In genomic region chr5:85795531-85796197, GRCm38 (mm10) we compare ENCODE assay signal across 19 mouse cellular contexts.
A peak's percentile ranks its signal among the peaks of the same experiment; 100 is the strongest.
DNase-seq lines count a peak whose midpoint lies in the region; ATAC-seq and TF ChIP-seq lines count a peak whose summit lies in the region.
"Had no signal": no experiment of that assay in that cellular context is flagged by ENCODE, and none has a peak within 500 bp of the region (broad histone marks: within the 10 kb centered on the region; RNA-seq: fewer than 3 reads in every experiment).

No protein-coding gene starts in this region.

- 46% methylated on average over 14 of the region's 14 CpGs for WGBS in intestine, embryonic 14.5 days
- WGBS in intestine, embryonic 15.5 days, result 41% methylated on average over 14 of the region's 14 CpGs
- WGBS in lung, embryonic 15.5 days, result 45% methylated on average over 14 of the region's 14 CpGs
- 51% methylated on average over 14 of the region's 14 CpGs for WGBS in lung, adult 2 months
- 68% methylated on average over 14 of the region's 14 CpGs for WGBS in liver, postnatal 0 days (ENCODE audit: insufficient replicate concordance)

- TF ChIP-seq POLR2A in lung, adult 2 months (IDR thresholded peaks at IDR 0.05; ENCODE audit: borderline replicate concordance, extremely low read depth, low read depth, low read length), result no peak
- TF ChIP-seq POLR2A in brain, embryonic 14.5 days (IDR thresholded peaks at IDR 0.05; ENCODE audit: borderline replicate concordance, extremely low read depth, insufficient read depth, insufficient read length, poor library complexity, severe bottlenecking), result no peak

- no peaks in the 10 kb centered on the region for H3K27me3 ChIP-seq in intestine, embryonic 14.5 days (replicated peaks; ENCODE audit: control insufficient read depth, insufficient read depth, low read length)
- no peaks in the 10 kb centered on the region for H3K27me3 ChIP-seq in intestine, embryonic 15.5 days (replicated peaks)
- H3K27me3 ChIP-seq in lung, embryonic 15.5 days, result no peaks in the 10 kb centered on the region
- H3K27me3 ChIP-seq in liver, postnatal 0 days (ENCODE audit: insufficient read depth, low read length), result no peaks in the 10 kb centered on the region
- H3K27me3 ChIP-seq: forebrain, embryonic 12.5 days; hindbrain, embryonic 15.5 days; limb, embryonic 12.5 days; liver, embryonic 13.5 days; midbrain, embryonic 12.5 days; neural tube, embryonic 15.5 days had no signal

- no peak for DNase-seq in intestine, embryonic 14.5 days (ENCODE audit: low spot score)
- DNase-seq in lung, adult 2 months, result no peak
- DNase-seq in Muller cell, postnatal 12 days (ENCODE audit: inconsistent ontology term), result peak; percentile 18
- DNase-seq in brain, embryonic 14.5 days (ENCODE audit: low read depth), result peak; percentile 45
- no peak for DNase-seq in liver, postnatal 0 days
- DNase-seq: cerebellum, adult 9-11 months; gastrocnemius, postnatal 10 days; kidney, adult 11 months; liver, embryonic 13.5 days; thymus, postnatal 25 days had no signal

- no peak for TF ChIP-seq CTCF in lung, adult 2 months (IDR thresholded peaks at IDR 0.05; ENCODE audit: insufficient read depth, low read length)
- no peak for TF ChIP-seq CTCF in brain, embryonic 14.5 days (IDR thresholded peaks at IDR 0.05; ENCODE audit: borderline replicate concordance, extremely low read depth, insufficient read depth, insufficient read length)
- TF ChIP-seq CTCF in liver, postnatal 0 days (IDR thresholded peaks at IDR 0.05; ENCODE audit: low read depth), result no peak

- H3K27ac ChIP-seq in intestine, embryonic 14.5 days (ENCODE audit: low read depth), result no peak overlapping the region
- H3K27ac ChIP-seq in intestine, embryonic 15.5 days, result no peak overlapping the region
- H3K27ac ChIP-seq in lung, embryonic 15.5 days, result peak overlapping the region; percentile 57
- no peak overlapping the region for H3K27ac ChIP-seq in liver, postnatal 0 days (ENCODE audit: low read depth)
- H3K27ac ChIP-seq: forebrain, embryonic 12.5 days; hindbrain, embryonic 15.5 days; kidney, postnatal 0 days; limb, embryonic 12.5 days; liver, embryonic 13.5 days; midbrain, embryonic 12.5 days; neural tube, embryonic 15.5 days had no signal

- peak overlapping the region; percentile 25; the same call in 1 of the 2 replicates for H3K4me2 ChIP-seq in intestine, embryonic 14.5 days (ENCODE audit: low read length)
- H3K4me2 ChIP-seq in intestine, embryonic 15.5 days (replicated peaks), result no peak overlapping the region
- H3K4me2 ChIP-seq in lung, embryonic 15.5 days, result peak overlapping the region; percentile 29; the same call in 1 of the 2 replicates
- H3K4me2 ChIP-seq in liver, postnatal 0 days (ENCODE audit: low read depth, low read length), result no peak overlapping the region
- H3K4me2 ChIP-seq: forebrain, embryonic 12.5 days; hindbrain, embryonic 15.5 days; limb, embryonic 12.5 days; liver, embryonic 13.5 days; midbrain, embryonic 12.5 days; neural tube, embryonic 15.5 days had no signal

- no peak overlapping the region for H3K4me3 ChIP-seq in intestine, embryonic 14.5 days (ENCODE audit: low read depth, low read length)
- no peak overlapping the region for H3K4me3 ChIP-seq in intestine, embryonic 15.5 days (replicated peaks)
- H3K4me3 ChIP-seq in lung, embryonic 15.5 days, result 0 out of 2 replicates have a peak overlapping the region, but pooled peaks have one; percentile 5
- no peak overlapping the region for H3K4me3 ChIP-seq in lung, adult 2 months (replicated peaks; ENCODE audit: extremely low read depth, low read depth, low read length)
- H3K4me3 ChIP-seq in liver, postnatal 0 days (ENCODE audit: low read depth, low read length), result no peak overlapping the region
- H3K4me3 ChIP-seq: forebrain, embryonic 12.5 days; hindbrain, embryonic 15.5 days; limb, embryonic 12.5 days; liver, embryonic 13.5 days; midbrain, embryonic 12.5 days; myocyte; neural tube, embryonic 15.5 days had no signal

- H3K36me3 ChIP-seq in intestine, embryonic 14.5 days (ENCODE audit: control insufficient read depth, insufficient read depth, low read length), result no peaks in the 10 kb centered on the region
- H3K36me3 ChIP-seq in intestine, embryonic 15.5 days, result no peaks in the 10 kb centered on the region
- no peaks in the 10 kb centered on the region for H3K36me3 ChIP-seq in lung, embryonic 15.5 days
- no peaks in the 10 kb centered on the region for H3K36me3 ChIP-seq in liver, postnatal 0 days (replicated peaks; ENCODE audit: insufficient read depth, low read length)
- H3K36me3 ChIP-seq: forebrain, embryonic 12.5 days; hindbrain, embryonic 15.5 days; limb, embryonic 12.5 days; liver, embryonic 13.5 days; midbrain, embryonic 12.5 days; neural tube, embryonic 15.5 days had no signal

- H3K9ac ChIP-seq in intestine, embryonic 14.5 days (ENCODE audit: low read length), result no peak overlapping the region
- H3K9ac ChIP-seq in intestine, embryonic 15.5 days, result no peak overlapping the region
- H3K9ac ChIP-seq in lung, embryonic 15.5 days, result no peak overlapping the region
- H3K9ac ChIP-seq in liver, postnatal 0 days (replicated peaks), result no peak overlapping the region
- H3K9ac ChIP-seq: forebrain, embryonic 12.5 days; hindbrain, embryonic 15.5 days; limb, embryonic 12.5 days; liver, embryonic 13.5 days; midbrain, embryonic 12.5 days; neural tube, embryonic 15.5 days had no signal

- ATAC-seq in intestine, embryonic 14.5 days (replicated peaks; ENCODE audit: low FRiP score, low TSS enrichment, low read depth), result no peak
- no peak for ATAC-seq in intestine, embryonic 15.5 days
- ATAC-seq in lung, embryonic 15.5 days (ENCODE audit: borderline replicate concordance, extremely low read depth, low FRiP score, low TSS enrichment), result peak; percentile 86
- ATAC-seq in liver, postnatal 0 days, result no peak

- TF ChIP-seq EP300 in liver, postnatal 0 days (IDR thresholded peaks at IDR 0.05; ENCODE audit: low read depth), result no peak

- no peaks in the 10 kb centered on the region for H3K9me3 ChIP-seq in intestine, embryonic 14.5 days (ENCODE audit: control insufficient read depth, low read length)
- H3K9me3 ChIP-seq in intestine, embryonic 15.5 days, result no peaks in the 10 kb centered on the region
- H3K9me3 ChIP-seq in lung, embryonic 15.5 days, result no peaks in the 10 kb centered on the region
- H3K9me3 ChIP-seq in liver, postnatal 0 days (ENCODE audit: low read length), result no peaks in the 10 kb centered on the region
- H3K9me3 ChIP-seq: hindbrain, embryonic 15.5 days; limb, embryonic 12.5 days; midbrain, embryonic 12.5 days; neural tube, embryonic 15.5 days had no signal

- H3K4me1 ChIP-seq in intestine, embryonic 14.5 days (replicated peaks; ENCODE audit: control insufficient read depth, insufficient read depth, low read length), result no peaks in the 10 kb centered on the region
- no peaks in the 10 kb centered on the region for H3K4me1 ChIP-seq in intestine, embryonic 15.5 days (replicated peaks)
- no peaks in the 10 kb centered on the region for H3K4me1 ChIP-seq in lung, embryonic 15.5 days
- no peaks in the 10 kb centered on the region for H3K4me1 ChIP-seq in lung, adult 2 months (ENCODE audit: control insufficient read depth, insufficient read depth, low read length)
- H3K4me1 ChIP-seq in liver, postnatal 0 days (ENCODE audit: insufficient read depth), result no peaks in the 10 kb centered on the region
- H3K4me1 ChIP-seq: forebrain, embryonic 12.5 days; hindbrain, embryonic 15.5 days; limb, embryonic 12.5 days; liver, embryonic 13.5 days; neural tube, embryonic 15.5 days had no signal

Comparison
In these comparisons a context has a peak if more than half of its experiments do, and no peak if none do; other contexts are left out.
1. H3K4me2 ChIP-seq: peak in intestine, embryonic 14.5 days (single experiment) and lung, embryonic 15.5 days (single experiment); none in intestine, embryonic 15.5 days (single experiment) and liver, postnatal 0 days (single experiment).
2. DNase-seq: peak in Muller cell, postnatal 12 days (single experiment) and brain, embryonic 14.5 days (single experiment); none in intestine, embryonic 14.5 days (single experiment), lung, adult 2 months (single experiment) and liver, postnatal 0 days (single experiment).